Mouse (Mus musculus) hindbrain, embryonic 13.5 days (tissue): ENCODE measurements at regions not wholly inside any gene's neighbourhood (a gene's known extent, or its start where the extent isn't known, plus 50 kb on each side); places are given as distances from the start of the nearest gene placed in this dataset.
"Not testable (repeated sequence)": the region's sequence is repeated elsewhere in the genome, so short reads cannot be mapped to it uniquely, and the experiment has no call there.

Experiments used
- ATAC-seq: fragments of 200-750 bp; cut with Nextera tagmentation; 2 replicates; pipeline ENCODE4 v1.8.0; 2017; ENCODE audit warnings: moderate TSS enrichment; ENCODE audit not compliant: low FRiP score
- H3K27ac ChIP-seq: fragments of 300-500 bp; sonication (generic); 2 replicates; pipeline ENCODE4 v1.5.1; 2015; ENCODE audit warnings: inconsistent platforms, mild to moderate bottlenecking, moderate library complexity
- H3K27me3 ChIP-seq: fragments of 300-500 bp; sonication (generic); 2 replicates; pipeline ENCODE4 v1.6.1; 2015; ENCODE audit warnings: mild to moderate bottlenecking, inconsistent platforms
- H3K36me3 ChIP-seq: fragments of 300-500 bp; sonication (generic); 2 replicates; pipeline ENCODE4 v1.6.1; 2015; ENCODE audit warnings: mild to moderate bottlenecking, inconsistent platforms
- H3K4me1 ChIP-seq: fragments of 300-500 bp; sonication (generic); replicated peaks from 2 replicates; pipeline ENCODE4 v1.6.1; 2015; ENCODE audit warnings: inconsistent platforms
- H3K4me2 ChIP-seq: fragments of 300-500 bp; sonication (generic); 2 replicates; pipeline ENCODE4 v1.6.1; 2015; ENCODE audit warnings: inconsistent platforms, mild to moderate bottlenecking, moderate library complexity
- H3K4me3 ChIP-seq: fragments of 300-500 bp; sonication (generic); 2 replicates; pipeline ENCODE4 v1.5.1; 2015; ENCODE audit warnings: mild to moderate bottlenecking, inconsistent platforms
- H3K9ac ChIP-seq: fragments of 300-500 bp; sonication (generic); 2 replicates; pipeline ENCODE4 v1.6.1; 2015; ENCODE audit warnings: mild to moderate bottlenecking, inconsistent platforms
- H3K9me3 ChIP-seq: fragments of 300-500 bp; sonication (generic); 2 replicates; pipeline ENCODE4 v1.6.1; 2016; ENCODE audit warnings: inconsistent platforms
- WGBS: fragments of 180-500 bp; shearing (Covaris S2); methylation state at CpG from one replicate; pipeline ENCODE4 v1.1.7; 2015; 5-methylcytosine and 5-hydroxymethylcytosine counted together

DNA sequence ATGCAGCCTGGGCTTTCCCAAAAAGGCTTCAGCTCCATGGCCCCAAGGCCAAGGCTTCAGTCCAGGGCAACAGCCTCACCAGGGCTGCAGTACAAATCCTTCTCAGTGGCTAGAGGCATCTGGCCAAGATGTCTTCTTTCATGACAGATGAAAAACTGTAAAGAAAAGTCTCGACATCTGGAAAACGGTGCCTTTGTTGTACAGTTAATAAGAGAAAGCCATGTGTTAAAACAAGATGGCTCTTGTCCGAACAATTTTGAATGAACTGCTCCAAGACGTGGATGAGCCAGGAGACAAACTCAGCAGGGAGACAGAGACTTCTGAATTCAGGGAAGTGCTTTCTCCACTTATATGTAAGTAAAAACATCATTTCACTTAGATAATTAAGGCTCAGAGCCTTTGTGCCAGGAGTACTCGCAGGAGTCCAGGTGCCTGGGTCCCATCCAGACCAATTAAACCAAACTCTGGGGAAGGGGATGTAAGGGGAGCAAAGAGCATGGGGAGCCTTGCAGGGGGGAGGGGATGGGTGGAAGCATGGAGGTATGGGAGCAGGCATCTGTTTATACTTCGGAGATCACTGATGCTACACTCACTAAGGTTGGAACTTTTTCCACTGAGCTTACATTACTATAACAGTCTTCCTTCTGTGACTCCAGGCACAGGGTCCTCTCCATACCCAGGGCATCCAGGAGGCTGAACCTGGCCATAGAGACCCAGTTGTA, 125.8 kb upstream of the Zfp637 start:
- Histone ChIP-seq H3K4me3 (no peak overlapping the region), H3K4me2 (no peak overlapping the region), H3K9me3 (no peaks in the 10 kb centered on the region), H3K36me3 (no peaks in the 10 kb centered on the region), H3K4me1 (no peaks in the 10 kb centered on the region), H3K9ac (no peak overlapping the region), H3K27me3 (no peaks in the 10 kb centered on the region), H3K27ac (no peak overlapping the region)
- ATAC-seq: no peak
- WGBS: 88% methylated on average over 6 of the region's 6 CpGs

DNA sequence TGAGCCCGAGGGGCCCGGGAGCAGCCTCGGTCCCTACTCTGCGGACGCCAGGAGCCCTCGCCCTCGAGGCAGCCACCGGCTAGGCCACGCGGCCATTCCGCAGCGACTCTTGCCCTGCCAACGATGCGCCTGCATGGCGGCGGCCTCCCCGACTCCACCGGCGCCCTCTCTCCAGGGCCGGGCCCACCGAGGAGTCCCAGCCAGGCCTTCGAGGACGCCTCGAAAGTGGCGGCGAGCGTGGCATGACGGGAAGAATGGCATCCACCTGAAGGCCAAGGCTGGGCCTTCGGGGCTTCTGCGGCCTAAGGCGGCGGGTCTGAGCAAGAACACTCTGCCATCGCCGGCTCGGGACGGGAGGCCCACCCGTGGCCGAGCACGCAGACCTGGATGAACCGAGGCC, 124.6 kb upstream of the Zfp637 start:
- H3K9ac ChIP-seq, H3K4me1 ChIP-seq: not testable (repeated sequence)
- WGBS: 83% methylated on average over 9 of the region's 40 CpGs

GRCm38 (mm10) chr6:117752338-117752737, 88.6 kb upstream of the Zfp637 start:
- H3K4me2 ChIP-seq, H3K36me3 ChIP-seq, H3K27ac ChIP-seq, H3K4me3 ChIP-seq, H3K9ac ChIP-seq, H3K9me3 ChIP-seq, ATAC-seq, H3K4me1 ChIP-seq, H3K27me3 ChIP-seq: not testable (repeated sequence)

More for the DNA sequence above, 124.6 kb upstream of the Zfp637 start:
- ATAC-seq, H3K36me3 ChIP-seq, H3K4me3 ChIP-seq, H3K27me3 ChIP-seq, H3K4me2 ChIP-seq, H3K9me3 ChIP-seq, H3K27ac ChIP-seq: not testable (repeated sequence)

DNA sequence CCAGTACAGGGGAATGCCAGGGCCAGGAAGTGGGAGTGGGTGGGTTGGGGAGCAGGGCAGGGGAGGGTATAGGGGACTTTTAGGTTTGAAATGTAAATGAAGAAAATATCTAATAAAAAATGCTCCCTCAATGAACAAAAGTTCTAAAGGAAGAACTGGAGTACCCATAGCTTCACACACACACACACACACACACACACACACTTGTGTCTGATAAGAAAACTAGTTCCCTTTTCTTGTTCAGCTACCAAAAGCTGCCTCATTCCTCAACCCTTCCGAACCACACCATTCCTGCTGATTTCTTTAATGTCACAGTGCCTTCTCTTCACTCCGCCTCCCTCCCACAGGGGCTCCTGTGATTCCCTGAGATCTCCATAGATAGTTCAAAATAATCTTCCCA, 85.3 kb upstream of the Zfp637 start:
- not testable (repeated sequence) for ATAC-seq, H3K9ac ChIP-seq, H3K4me1 ChIP-seq, H3K9me3 ChIP-seq, H3K27ac ChIP-seq, H3K4me3 ChIP-seq, H3K36me3 ChIP-seq, H3K4me2 ChIP-seq, H3K27me3 ChIP-seq
- WGBS: 89% methylated on average over 2 of the region's 2 CpGs

DNA sequence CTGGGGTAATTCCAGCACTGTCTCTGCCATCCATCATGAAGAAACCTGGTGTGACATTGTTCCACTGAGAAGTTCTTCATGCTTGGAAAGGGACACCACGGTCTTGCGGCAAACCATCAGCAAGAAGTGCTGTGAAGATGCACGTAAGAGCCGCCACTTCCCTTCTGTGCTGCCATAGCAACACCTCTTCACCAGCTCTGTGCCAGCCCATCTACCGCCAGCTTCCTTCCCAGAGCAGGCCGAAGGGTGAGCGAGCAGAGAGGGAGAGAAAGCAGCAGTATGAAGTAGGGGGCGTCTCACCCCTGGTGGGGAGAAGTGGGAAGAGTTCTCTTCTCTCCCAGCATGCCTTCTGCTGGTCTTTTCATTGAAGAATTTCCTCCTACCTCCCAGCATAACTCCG, 84.8 kb upstream of the Zfp637 start:
- H3K4me1 ChIP-seq: no peaks in the 10 kb centered on the region
- H3K9ac ChIP-seq: no peak overlapping the region
- H3K27me3 ChIP-seq: no peaks in the 10 kb centered on the region
- no peak overlapping the region for H3K27ac ChIP-seq
- H3K36me3 ChIP-seq: no peaks in the 10 kb centered on the region
- WGBS: 74% methylated on average over 9 of the region's 9 CpGs
- no peak for ATAC-seq
- H3K4me2 ChIP-seq: no peak overlapping the region
- H3K4me3 ChIP-seq: no peak overlapping the region
- H3K9me3 ChIP-seq: no peaks in the 10 kb centered on the region

- H3K36me3 ChIP-seq, H3K9me3 ChIP-seq, ATAC-seq, H3K4me2 ChIP-seq, H3K27me3 ChIP-seq, H3K9ac ChIP-seq, H3K4me1 ChIP-seq, H3K4me3 ChIP-seq, H3K27ac ChIP-seq: not testable (repeated sequence)
- 19% methylated on average over 6 of the region's 6 CpGs for WGBS
Observed at GRCm38 (mm10) chr6:117758516-117758915, 82.5 kb upstream of the Zfp637 start.

DNA sequence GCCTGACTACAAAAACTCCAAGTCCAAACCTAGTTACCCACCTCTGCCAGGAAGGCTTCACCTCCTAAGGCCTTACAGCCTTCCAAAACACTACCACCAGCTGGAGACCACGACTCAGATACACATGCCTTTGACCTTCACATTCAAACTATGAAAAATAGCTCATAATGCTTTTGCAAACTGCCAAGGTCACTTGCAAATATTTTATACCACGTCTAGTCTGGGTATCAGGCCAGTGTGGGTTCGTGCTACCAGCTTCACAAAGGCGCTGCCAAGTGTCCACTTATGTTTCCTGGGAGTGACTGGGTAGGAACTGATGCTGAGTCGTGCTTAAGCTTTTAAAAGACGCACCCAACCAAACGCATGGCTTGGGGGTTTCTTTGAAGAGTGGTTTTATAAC, 69.5 kb upstream of the Zfp637 start:
- H3K9ac ChIP-seq: no peak overlapping the region
- no peak overlapping the region for H3K27ac ChIP-seq
- ATAC-seq: no peak
- no peak overlapping the region for H3K4me2 ChIP-seq
- H3K36me3 ChIP-seq: no peaks in the 10 kb centered on the region
- H3K4me3 ChIP-seq: no peak overlapping the region
- WGBS: 82% methylated on average over 7 of the region's 7 CpGs
- H3K4me1 ChIP-seq: no peaks in the 10 kb centered on the region
- no peaks in the 10 kb centered on the region for H3K9me3 ChIP-seq
- no peaks in the 10 kb centered on the region for H3K27me3 ChIP-seq

DNA sequence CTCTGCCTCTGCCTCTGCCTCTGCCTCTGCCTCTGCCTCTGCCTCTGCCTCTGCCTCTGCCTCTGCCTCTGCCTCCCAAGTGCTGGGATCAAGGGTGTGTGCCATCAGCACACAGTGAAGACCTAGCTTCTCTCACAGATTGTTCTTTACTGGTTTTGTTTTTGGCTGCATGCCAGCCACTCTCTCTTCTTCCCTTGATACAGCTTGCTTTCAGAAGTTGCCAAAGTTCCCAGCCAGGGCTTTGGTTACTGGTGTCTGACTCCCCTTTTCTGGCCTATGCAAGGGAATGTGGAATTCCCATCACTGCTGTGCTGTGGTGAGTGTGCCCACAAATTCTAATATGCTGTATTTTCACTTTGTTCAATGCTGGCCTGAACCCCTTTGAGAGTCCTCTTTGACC, 68.6 kb upstream of the Zfp637 start:
- H3K9me3 ChIP-seq: no peaks in the 10 kb centered on the region
- ATAC-seq: no peak

DNA sequence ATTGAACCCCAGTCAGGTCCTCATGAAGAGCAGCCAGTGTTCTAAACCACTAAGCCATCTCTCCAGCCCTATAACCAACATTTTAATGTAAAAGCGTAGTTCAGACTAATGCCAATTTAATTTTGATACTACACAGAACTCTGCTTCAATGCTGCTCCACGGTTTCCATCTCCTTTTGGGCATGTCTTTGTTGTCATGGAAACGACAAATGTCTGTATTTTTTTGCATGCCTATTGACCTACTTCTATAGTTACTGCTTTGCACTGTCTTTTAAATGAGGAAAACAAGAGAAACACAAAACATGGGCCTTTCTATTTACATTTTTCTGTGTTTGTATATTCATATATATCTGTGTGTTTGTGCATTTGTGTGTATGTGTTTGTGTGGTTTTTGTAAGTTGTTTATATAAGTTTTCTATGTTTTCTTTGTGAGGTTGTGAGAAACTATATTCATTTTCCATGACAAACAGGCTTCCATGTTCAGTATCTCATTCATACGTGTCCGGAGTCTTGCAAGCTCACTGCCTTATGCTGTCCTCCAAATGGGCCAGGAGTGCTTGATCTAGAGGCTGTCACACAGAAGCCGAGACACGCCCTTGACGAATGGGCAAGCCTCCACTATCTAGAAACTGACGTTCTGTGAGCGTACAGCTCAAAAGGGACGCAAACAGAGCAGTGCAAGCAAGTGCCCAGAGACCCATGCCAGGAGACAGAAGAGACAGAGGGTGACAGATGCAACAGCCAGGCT, 65.5 kb upstream of the Zfp637 start:
- no peak overlapping the region for H3K4me3 ChIP-seq
- H3K9ac ChIP-seq: no peak overlapping the region
- no peaks in the 10 kb centered on the region for H3K9me3 ChIP-seq
- WGBS: 69% methylated on average over 11 of the region's 11 CpGs
- ATAC-seq: no peak
- no peaks in the 10 kb centered on the region for H3K36me3 ChIP-seq
- no peaks in the 10 kb centered on the region for H3K27me3 ChIP-seq
- H3K4me1 ChIP-seq: no peaks in the 10 kb centered on the region
- no peak overlapping the region for H3K4me2 ChIP-seq
- no peak overlapping the region for H3K27ac ChIP-seq

More for the DNA sequence above, 68.6 kb upstream of the Zfp637 start:
- Histone ChIP-seq H3K4me3 (no peak overlapping the region), H3K36me3 (no peaks in the 10 kb centered on the region), H3K9ac (no peak overlapping the region), H3K4me1 (no peaks in the 10 kb centered on the region), H3K27ac (no peak overlapping the region), H3K27me3 (no peaks in the 10 kb centered on the region), H3K4me2 (no peak overlapping the region)

GRCm38 (mm10) chr6:117778027-117778426, 63.0 kb upstream of the Zfp637 start:
- no peaks in the 10 kb centered on the region for H3K27me3 ChIP-seq
- no peak overlapping the region for H3K27ac ChIP-seq
- H3K36me3 ChIP-seq: no peaks in the 10 kb centered on the region
- no peaks in the 10 kb centered on the region for H3K4me1 ChIP-seq
- no peak for ATAC-seq
- H3K4me3 ChIP-seq: no peak overlapping the region
- WGBS: 63% methylated on average over 2 of the region's 2 CpGs
- no peak overlapping the region for H3K9ac ChIP-seq
- H3K4me2 ChIP-seq: no peak overlapping the region
- H3K9me3 ChIP-seq: no peaks in the 10 kb centered on the region

- no peaks in the 10 kb centered on the region for H3K4me1 ChIP-seq
- H3K27me3 ChIP-seq: no peaks in the 10 kb centered on the region
- ATAC-seq: no peak
- no peaks in the 10 kb centered on the region for H3K9me3 ChIP-seq
- H3K9ac ChIP-seq: no peak overlapping the region
- no peak overlapping the region for H3K4me3 ChIP-seq
- no peak overlapping the region for H3K27ac ChIP-seq
- H3K4me2 ChIP-seq: no peak overlapping the region
- no peaks in the 10 kb centered on the region for H3K36me3 ChIP-seq
- WGBS: 87% methylated on average over 8 of the region's 8 CpGs
Observed at GRCm38 (mm10) chr6:117778481-117778880, 62.5 kb upstream of the Zfp637 start.

DNA sequence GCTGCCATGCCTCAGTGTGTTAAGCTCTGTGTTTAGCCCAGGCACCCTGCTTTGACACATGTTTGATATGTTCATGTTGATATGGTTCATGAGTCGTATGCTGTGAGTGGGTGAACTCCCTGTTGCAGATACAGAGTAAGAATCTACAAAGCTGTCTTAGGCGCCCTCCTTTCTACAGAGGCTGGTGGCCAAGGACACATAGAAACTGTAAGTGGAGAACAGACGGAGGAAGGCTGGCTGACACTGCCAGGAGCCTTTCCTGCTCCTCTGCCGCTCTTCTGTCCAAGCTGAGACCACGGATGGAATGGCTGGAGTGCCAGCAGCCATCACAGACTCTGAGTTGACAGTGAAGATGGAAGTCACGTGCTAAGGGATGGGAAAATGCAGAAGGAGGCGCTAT, 62.0 kb upstream of the Zfp637 start:
- no peaks in the 10 kb centered on the region for H3K27me3 ChIP-seq
- no peak overlapping the region for H3K4me2 ChIP-seq
- ATAC-seq: no peak
- no peaks in the 10 kb centered on the region for H3K9me3 ChIP-seq
- no peaks in the 10 kb centered on the region for H3K4me1 ChIP-seq
- WGBS: 84% methylated on average over 7 of the region's 7 CpGs
- no peak overlapping the region for H3K9ac ChIP-seq
- no peak overlapping the region for H3K27ac ChIP-seq
- no peaks in the 10 kb centered on the region for H3K36me3 ChIP-seq
- no peak overlapping the region for H3K4me3 ChIP-seq
